Mouse (Mus musculus) frontal cortex, postnatal 14 days (tissue): ENCODE results near the gene Gm28308.

Experiments used
- DNase-seq, 2 experiments: peaks; one replicate each; pipeline ENCODE4 v3.0.0; 2022; ENCODE audit warnings: low spot score in 2 of 2

Gm28308 gene

DNA sequence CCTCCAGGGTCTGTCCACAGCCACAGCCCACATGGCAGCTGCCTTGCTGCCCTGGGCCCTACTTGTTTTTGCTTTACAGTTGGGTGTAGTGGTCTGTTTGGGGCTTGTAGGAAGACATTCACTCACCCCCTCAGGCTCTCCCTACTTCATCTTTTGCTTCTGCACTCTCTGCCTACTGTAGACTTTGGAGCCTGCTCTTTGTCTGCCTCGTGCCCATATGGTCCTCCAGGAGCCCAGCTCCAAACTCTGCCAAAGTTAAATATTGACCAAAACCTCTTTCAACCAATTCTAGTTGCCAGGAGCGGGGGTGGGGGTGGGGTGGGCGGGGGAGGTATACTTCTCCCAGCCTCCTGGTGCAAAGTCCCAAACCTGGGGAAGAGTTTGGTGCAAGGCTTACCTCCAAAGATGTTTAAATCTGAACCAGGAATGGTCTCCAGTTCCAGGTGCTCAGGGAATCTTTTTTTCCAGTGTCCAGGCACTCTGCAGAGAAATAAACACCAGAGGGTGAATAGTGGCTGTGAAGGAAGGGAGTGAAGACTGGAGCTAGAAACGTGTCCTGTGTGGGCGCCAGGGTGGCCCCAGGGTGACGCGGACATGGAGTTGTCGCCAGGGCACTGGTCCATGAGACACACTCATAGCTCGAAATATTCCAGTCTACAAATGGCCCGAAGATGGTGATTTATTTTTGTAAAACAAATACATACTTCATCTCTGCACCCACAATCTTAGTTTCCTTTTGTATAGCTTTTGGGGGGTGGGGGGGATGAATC lies 29.6 kb downstream of the Gm28308 start:
- no peak for DNase-seq

DNA sequence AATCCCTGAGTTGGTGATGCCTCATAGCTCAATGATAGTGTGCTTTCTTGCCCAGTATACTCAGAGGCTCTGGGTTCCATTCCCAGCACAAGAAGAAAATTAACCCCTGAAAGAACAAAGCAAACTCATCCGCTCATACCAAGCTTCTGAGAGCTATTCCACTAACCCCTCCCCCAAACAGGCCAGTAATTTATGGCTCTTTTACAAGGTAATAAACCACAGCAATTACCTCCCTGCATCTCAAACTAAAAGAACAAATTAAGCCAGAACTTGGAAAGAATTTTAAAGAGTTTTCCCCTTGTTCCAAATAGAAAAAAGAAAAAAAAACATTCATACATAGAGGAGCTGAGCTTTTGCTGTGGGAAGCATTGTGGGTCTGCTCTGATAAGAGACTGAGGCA lies 30.3 kb downstream of the Gm28308 start:
- DNase-seq: no peak

DNA sequence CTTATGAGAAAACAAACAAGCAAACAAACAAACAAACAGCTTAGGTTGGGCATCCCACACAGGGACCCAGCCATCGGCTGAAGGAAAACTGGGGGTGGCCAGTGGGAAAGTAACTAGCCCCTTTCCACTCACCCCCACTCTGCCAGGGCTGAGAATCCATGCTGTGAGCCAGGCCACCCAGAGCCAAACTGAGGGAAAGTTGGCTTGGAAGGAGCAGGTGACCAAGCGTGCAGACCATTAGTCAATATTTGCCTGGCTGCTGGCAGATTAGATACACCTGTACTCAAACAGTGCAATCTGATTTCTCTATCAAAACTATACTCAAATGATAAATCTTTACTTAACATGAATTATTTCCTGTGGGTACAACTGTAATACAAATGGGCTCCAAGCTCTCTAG lies 31.1 kb downstream of the Gm28308 start:
- no peak for DNase-seq

DNA sequence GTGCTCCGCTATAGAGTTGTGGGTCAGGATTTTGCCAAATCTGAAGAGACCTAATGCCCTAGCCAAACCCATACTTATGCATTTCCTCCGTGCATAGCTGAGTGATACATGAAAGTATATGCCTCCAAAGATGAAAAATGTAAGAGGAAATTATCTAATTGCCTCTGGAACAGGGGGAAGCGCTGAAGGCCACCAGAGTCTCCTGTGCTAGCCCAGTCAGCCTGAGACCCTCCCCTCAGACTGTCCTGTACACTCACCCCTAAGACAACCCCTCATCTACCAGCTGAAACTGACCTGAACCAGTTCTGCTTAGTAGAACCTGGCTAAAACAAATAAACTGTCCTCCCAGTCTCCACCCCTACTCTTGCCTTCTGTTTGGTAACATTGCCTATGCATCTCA lies 32.4 kb downstream of the Gm28308 start:
- DNase-seq: no peak

DNA sequence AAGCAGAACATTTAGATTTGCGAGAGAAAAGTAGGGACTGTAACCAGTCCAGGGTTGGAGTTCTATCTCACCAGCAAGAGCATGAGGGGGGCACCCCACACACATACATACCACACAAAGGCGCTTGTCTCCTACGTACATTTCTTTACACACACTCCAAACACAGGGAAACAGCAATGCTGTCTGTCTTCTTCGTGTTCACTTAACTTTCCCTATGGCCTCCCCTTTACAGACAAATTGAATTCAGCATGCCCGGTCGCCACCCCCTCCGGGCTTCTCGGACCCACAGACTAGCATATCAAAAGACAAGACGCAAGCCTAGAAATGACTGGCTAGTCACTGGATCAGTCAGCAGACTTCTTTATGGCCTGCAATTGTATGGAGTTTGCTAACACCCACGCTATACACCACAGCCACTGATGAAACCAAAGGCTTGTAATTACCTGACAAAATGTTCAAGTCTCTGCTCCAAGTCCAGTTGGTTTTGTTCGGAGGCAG lies 32.9 kb downstream of the Gm28308 start:
- DNase-seq: no peak

DNA sequence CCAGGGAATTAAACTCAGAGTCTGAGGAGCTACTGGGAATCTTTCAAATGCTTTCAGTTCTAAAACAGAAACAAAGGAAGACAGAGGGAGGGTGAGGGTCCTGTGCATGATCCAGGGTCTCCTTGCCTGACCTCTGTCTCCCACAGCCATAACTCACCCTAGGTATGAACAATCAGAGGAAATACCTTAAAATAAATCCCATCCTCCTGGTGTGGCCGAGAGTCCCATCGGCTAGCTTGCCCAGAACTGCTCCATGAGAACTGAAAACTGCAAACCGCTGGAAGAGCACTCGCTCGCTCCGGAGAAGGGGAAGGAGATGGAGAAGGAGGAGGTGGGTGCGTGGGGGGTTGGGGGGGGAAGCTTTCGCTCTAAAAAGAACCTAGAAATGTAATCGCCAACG lies 33.4 kb downstream of the Gm28308 start:
- DNase-seq: no peak

DNA sequence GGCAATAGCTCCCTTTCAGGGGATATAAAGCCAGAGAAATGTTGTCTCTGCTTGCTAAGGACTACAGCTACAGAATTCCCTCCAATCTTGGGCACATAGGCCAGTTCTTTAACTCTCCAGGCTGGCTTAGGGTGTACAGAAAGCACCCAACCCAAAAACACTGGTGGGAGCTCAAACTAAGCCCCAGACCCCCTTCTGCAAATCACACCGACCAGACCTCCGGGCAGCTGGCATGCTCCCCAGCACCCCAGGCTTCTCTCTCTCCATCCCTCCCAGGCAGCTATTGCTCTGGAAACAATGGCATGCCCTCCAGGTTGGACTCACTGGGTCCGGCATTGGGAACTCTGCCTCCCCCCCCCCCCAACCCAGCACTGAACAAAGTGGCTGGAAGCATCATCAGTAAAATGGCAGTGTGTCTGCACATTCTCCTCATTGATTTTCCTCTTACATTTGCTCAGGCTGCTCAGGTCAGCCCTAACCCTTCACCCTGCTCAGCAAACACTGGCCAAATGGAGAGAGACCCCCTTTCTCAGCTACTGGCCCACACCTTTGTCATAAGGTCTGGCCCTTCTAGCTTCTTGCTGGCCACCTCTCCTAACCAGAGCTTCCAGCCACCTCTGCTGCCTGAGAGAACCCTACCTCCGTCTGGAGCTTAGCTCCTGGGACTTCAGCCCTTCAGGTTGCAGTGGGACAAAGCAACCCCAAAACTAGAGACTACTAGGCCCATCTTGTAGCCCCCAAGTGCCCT lies 34.0 kb downstream of the Gm28308 start:
- DNase-seq: no peak

DNA sequence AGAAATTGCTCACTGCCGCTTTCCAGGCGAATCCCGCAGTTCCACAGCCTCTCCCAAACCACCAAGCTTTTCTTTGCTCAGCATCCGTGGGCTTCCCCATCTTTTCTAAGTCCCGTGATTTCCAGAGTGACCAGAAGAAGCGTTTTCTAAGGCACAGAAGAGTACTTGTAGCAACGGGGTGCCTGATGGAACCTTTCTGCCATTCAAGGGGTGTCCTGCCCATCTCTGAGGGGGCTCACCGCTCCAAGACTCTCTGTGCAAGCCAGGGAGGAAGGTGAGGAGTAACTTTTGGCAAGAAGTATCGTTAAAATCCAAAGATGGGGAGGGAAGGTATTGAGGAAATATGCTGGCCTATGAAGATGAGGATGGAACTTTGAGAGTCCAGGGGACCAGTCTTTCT lies 35.3 kb downstream of the Gm28308 start:
- DNase-seq: no peak

DNA sequence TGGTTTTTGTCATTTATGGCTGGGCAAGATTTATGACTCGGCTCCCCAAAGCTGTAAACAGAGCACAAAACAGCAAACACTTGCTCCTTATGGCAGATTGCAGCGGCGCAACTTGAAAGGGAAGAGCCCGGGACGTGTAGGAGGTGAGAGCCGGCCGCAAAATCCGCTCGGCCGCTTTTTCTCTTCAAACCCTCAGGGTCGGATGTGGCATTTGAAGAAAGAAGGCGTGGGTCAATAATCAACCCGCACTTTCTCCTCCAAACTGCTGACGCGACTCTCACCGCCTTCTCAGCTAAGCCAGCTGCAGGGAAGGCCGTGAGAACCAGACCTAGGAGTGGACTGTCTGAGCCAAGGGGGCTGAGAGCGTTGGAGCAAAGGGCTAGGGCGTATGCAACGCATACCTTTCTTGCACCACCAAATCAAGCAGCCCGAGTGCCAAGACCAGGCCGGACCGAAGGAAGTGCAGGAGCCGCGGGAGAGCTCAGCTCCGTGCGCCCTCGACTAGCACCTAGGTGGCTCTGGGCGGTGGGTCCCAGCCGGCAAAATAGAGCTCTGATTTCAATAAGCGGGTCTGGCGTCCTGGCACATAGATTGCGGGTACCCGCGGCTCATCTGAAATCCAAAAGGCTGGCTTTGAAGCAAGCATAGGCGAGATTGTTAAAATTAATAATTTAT lies 35.9 kb downstream of the Gm28308 start, which contains the start of gene 5730596B20Rik:
TSS of gene 5730596B20Rik (plus strand) at position 438 of the 675 bp plus-strand sequence.
- no peak for DNase-seq

DNA sequence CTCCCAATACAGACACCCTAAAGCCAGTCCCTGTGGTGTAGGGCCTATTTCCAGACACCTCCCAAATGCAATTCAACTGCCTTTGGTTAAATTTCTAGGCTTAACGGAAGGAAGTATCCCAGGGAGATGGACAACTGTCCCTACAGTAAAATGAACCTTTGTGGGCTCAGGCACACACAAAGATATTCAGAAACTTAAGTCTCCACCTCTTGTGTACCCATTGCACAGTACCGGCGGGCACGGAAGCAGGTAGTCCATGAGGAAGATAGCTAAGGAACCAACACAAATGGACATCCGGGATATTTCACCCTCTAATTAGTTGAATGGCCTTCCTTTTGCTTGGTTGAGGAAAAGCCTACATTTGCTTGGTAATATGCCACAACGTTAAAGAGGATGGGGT lies 36.7 kb downstream of the Gm28308 start:
- no peak for DNase-seq

DNA sequence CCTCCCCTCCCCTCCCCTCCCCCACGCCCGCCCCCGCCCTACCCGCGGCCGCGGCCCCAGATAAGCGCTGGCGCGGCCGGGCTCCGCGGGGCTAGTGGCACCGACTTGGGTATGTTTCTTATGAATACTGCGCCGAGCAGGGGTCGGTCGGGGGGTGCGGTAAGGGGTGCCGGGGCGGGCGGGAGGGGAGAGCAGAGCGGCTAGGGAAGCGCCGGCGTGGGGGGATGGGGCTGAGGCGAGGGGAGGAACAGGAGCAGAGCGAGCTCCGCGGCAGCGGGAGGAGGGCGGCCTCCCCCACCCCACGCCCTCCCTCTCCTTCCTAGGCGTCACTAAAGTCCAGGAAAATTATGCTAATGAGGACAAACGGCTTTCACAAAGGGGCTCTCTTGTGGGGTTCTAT lies 37.3 kb downstream of the Gm28308 start:
- DNase-seq: no peak

DNA sequence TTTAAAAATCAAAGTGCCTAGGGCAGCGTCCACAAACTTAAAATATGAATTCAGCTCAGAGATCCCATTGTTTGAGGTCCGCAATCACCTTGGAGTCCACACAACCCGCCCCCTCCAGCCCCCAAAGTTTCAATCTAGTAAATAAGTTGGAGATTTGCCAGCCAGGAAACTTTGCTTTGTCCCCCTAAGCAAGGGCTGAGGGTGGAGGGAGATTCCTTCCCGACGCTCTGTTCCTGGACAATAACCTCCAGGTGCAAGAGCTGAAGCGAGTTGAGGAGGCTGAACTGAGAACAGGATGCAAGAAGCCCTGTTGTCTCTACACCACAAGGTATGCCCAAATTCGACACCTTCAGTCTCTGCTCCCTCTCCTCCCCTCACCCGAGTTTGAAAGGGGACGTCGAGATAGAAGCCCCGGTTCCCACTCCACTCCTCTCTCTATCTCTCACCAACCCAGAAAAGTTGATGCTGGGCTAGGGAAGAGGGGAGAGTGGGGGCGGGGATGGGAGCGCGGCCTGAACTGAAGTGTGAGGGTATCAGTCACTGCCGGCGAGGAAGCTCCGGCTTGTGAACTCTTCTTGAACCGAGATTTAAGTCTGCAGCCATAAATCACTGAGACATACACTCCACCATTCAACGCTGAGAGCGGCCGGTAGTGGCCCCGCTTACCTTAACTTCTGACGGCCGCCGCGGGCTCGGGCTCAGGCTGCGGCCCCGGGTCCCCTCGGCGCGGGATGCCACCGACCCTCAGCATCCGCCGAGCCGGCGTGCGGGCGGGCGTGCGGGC lies 38.0 kb downstream of the Gm28308 start:
- DNase-seq: no peak

DNA sequence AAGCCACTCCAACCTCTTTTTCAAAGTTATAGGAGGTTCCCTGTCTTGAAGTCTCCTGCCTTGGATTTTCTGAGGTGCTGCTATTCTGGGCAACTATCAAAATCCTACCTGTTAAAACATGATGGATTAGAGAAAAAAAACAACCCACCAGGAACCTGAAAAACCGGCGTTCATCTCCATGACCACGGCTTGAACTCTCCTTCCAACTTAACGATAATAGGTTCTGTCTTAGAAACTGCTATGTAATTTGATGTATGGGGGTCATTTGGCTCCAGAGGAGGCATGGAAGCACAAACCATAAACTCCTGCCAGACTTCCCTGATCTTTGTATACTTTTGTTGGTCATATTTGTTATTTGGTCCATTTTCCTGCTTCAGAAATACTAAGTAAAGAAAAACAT lies 39.5 kb downstream of the Gm28308 start:
- DNase-seq: no peak

DNA sequence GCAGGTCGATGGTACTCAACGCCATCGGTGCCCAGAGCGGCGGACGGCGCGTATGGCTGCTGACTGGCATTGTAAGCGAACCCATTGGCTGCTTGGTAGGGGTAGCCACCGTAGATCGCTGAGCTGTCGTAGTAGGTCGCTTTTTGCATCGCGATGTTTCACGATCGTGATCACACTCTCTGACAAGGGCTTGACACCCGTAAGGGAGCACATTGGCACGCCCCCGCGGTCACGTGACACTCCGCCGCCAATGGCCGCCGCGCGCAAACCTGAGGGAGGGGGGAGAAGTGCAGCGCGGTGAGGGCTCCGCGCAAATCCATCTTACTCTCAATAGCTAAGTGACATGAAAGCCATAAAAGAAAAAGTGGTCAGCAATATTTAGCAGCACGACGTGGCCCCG lies 40.6 kb downstream of the Gm28308 start:
- no peak for DNase-seq

DNA sequence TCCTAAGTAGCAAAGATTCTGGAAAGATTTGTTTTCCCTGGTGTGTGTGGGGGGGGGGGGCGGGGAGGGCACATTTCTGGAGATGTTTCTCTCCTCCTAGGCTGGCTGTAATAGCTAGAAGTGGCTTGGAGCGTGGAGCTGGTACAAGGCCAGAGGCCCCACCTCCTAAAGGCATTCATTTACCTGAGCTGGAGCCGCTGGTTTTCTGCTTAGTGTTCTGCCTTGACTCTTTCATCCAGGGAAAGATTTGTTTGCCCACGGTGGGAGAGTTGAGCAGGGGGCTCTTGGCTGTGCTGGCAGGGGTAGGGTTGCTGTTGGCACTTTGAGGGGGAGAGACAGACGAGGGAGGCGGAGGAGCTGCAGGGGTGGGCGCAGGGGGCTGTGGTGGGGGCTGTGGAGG lies 41.2 kb downstream of the Gm28308 start:
- no peak for DNase-seq

DNA sequence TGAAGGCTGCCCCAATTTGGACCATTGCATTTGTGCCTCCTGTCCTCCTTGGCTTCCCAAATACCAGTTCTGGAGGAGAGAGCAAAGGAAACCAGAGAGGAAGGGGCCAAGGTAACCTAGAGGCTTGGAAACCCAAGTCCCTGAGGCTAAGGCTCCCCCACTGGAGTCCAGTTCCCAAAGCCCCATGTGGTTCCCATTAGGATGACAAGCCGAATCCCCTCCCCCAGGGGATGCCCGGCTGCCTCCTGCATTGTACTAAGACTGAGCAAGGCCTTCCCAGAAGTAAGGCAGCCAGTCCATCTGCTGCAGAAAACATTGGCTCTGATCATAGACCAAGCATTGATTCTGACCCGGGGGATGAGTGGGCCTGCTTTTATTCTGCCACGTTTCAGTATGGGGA lies 41.8 kb downstream of the Gm28308 start:
- DNase-seq: no peak

DNA sequence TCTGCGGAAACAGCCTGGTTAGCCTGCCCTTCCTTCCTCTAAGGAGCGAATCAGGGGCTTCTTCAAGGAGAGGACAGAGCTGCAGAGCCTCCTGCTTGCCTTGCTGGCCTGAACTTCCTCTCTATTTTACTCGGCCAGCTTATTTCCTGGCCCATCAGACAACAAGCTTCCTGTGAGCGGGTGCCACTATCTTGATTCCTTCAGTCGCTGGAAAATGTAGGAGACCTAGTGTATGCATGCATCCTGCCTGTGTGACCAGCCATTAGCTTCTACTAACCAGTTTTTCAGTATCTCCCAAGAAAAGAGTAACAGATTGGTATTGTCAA lies 42.3 kb downstream of the Gm28308 start:
- no peak for DNase-seq

DNA sequence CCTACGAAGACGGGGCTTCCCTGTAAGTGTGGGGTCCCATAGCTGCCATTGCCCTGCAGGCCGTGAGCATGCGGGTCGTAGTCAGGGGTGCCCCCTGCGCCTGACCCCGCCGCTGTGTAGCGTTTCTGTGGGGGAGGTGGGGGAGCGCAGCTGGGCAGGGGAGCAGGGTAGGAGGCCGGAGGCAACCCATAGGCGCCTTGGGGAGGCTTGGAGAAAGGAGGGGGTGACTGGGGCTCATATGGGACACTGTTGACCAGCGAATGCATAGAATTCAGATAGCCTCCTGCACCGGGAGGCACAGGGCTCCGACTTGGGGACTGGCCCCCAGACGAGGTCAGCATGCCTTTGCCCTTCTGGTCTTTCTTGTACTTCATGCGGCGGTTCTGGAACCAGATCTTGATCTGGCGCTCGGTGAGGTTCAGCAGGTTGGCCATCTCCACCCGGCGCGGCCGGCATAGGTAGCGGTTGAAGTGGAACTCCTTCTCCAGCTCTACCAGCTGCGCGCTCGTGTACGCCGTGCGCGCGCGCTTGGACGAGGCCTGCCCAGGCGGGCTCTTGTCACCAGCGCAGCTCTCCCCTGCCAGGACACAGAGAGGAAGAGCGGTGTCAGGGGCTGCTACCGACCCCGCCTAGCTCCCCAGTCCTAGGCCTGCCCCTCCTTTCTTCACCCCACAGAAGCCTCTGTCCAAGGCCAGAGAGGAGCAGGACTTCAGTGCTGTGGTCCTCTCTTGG lies 42.8 kb downstream of the Gm28308 start:
- DNase-seq: no peak

DNA sequence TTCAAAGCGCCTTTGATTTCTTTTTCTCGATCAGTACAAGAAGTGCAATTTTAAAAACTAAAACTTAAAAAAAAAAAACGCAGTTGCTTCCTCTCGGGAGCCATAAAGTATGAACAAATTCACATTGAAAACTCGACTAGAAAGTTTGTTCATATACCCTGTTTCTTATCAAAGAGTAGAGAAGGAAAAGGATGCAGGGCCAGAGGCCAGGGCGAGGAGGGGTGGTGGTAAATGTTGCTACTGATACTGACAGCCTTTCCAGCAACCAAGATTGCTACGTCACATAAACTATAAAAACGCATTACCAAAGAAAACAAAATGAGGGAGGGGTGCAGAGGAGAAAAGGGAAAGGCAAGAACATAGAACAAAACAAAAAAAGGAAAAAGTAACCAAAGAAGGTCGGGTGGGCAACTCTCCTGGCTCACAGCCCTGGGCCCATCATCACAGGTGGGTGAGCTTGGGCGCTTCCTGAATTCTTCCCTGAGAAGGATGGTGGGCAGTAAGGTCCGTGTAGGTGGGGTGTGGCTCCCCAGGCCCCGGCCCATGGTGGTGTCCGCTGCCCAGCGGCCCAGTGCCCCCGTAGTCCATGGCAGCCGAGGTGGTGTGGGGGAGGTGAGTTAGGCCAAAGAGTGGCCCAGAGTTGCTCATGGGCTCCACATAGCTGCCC lies 43.5 kb downstream of the Gm28308 start:
- no peak for DNase-seq

DNA sequence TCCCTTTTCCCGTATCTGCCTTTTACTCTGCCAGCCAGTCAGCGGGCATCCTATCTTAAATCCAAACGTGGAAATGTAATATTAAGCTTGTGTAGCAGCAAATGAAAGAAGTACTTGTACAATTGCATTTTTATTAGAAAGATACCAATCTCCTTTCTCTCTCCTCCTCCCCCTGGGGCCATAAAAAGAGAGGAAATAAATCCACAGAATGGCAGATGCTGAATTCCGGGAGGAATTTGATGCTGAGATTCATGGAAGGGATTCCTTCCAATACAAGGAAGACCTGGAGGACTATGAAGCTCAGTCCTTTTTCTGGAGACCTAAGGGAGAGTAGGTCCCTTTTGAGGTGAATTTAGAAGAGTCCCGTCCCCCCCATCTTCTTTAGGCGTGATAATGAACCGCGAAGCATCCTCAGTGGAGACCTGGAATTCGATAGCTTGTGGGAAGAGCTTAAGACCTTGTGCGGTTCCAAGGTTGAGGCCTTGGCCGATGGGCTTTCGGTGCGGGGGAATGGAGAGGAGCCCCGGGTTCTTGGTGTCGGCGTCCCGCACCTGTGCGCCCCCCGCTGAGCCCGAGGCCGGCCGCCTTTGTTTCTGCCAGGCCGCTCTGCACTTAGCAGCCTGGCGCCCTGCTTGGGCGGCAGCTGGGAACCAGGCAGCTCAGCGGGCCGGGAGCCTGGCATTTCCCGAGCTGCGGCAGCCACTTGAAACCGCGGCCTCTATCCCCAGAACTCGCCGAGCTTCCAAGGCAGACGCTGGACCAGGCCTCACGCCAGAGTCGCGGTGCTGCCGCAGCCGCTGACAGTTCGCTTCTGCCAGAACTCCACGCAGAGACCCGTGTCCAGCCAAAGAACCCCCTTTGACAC lies 44.7 kb downstream of the Gm28308 start:
- no peak for DNase-seq
